In the genomic region with DNA sequence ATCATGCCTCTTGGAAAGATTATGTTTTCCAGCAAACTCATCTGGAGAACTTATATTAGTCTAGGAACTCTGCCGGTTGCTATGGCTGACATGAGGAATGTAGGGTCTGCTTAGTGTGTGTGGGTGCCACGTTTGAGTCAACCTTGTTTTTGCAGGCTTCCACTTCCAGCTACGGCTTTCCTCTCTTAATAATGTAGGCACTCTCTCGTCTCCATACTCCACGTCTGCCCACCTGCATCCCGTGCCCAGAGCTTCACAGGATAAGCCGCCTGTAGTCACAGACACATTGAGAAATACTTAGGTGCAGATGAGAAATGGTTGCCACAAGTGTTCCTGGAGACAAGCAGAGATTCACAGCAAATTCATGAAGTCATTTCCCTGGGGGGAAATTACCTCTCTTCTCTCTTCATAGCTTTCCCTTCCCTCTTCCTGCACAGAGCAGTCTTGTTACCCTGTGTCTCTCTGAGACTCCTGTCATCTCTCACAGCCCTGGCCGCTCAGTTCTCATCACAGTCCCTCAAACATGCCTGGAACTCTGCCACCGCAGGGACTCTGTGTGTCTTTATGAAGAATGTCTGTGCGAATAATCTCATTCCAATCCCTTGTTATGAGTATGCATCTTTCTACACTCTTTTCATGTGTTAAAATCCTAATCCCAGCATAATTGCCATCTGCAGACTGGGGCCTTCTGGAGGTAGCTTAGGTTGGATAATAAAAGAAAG, we compare ENCODE assay signal across 18 mouse cellular contexts. TPM values are rescaled to one million over a fixed set of nuclear protein-coding genes. Genes with fewer than 3 reads are reported as not detected.
DNase-seq lines count a peak whose midpoint lies in the region; ATAC-seq lines count a peak whose summit lies in the region.
"Had no signal": no experiment of that assay in that cellular context is flagged by ENCODE, and none has a peak within 500 bp of the region (broad histone marks: within the 10 kb centered on the region; RNA-seq: fewer than 3 reads in every experiment).

No protein-coding gene starts in this region.

- no peaks in the 10 kb centered on the region for H3K27me3 ChIP-seq in liver, embryonic 11.5 days (replicated peaks; ENCODE audit: control insufficient read depth, insufficient read depth, low read length)
- H3K27me3 ChIP-seq: heart, embryonic 12.5 days; hindbrain, embryonic 15.5 days; liver, embryonic 15.5 days; neural tube, embryonic 12.5 days; stomach, embryonic 15.5 days had no signal

- H3K27ac ChIP-seq in liver, embryonic 11.5 days (ENCODE audit: low read depth, low read length): no peak overlapping the region
- H3K27ac ChIP-seq: forebrain, embryonic 10.5 days; hindbrain, embryonic 15.5 days; liver, embryonic 15.5 days; neural tube, embryonic 12.5 days; stomach, embryonic 15.5 days had no signal

- no peak overlapping the region for H3K4me3 ChIP-seq in liver, embryonic 11.5 days (ENCODE audit: low read depth, low read length)
- H3K4me3 ChIP-seq: forebrain, embryonic 10.5 days; heart, embryonic 12.5 days; hindbrain, embryonic 15.5 days; liver, embryonic 15.5 days; neural tube, embryonic 12.5 days; stomach, embryonic 15.5 days had no signal

- ATAC-seq in liver, embryonic 11.5 days (replicated peaks; ENCODE audit: low FRiP score): no peak

- H3K9ac ChIP-seq in liver, embryonic 11.5 days (ENCODE audit: low read depth, low read length): no peak overlapping the region
- H3K9ac ChIP-seq: heart, embryonic 12.5 days; hindbrain, embryonic 15.5 days; liver, embryonic 15.5 days; neural tube, embryonic 12.5 days; stomach, embryonic 15.5 days had no signal

- H3K9me3 ChIP-seq in liver, embryonic 11.5 days (ENCODE audit: control insufficient read depth, low read length): no peaks in the 10 kb centered on the region
- H3K9me3 ChIP-seq: forebrain, embryonic 10.5 days; heart, embryonic 12.5 days; hindbrain, embryonic 15.5 days; liver, embryonic 15.5 days; neural tube, embryonic 12.5 days; stomach, embryonic 15.5 days had no signal

- intact Hi-C loops in heart, postnatal 36 days (cut with DNase I): no loop called here
- intact Hi-C loops in left cerebral cortex, postnatal 36 days (cut with DNase I): no loop called here

- peak; percentile 8 for DNase-seq in heart, postnatal 4 days
- no peak for DNase-seq in heart, postnatal 36 days
- peak; percentile 4 for DNase-seq in R1 (ENCODE audit: low read depth, low spot score)
- peak; percentile 59 for DNase-seq in brain, adult 2 months (ENCODE audit: low read depth, low spot score)
- peak; percentile 21 to 27 for DNase-seq in left cerebral cortex, postnatal 36 days (ENCODE audit: low spot score in 2 of 2)
- DNase-seq in liver, embryonic 11.5 days (ENCODE audit: low spot score): no peak
- no peak for DNase-seq in cerebellum, postnatal 36 days
- DNase-seq: adrenal gland, postnatal 10 days; cerebellum, adult 11-12 months; kidney, adult 2 months; retina, postnatal 1 day had no signal

- no peaks in the 10 kb centered on the region for H3K4me1 ChIP-seq in liver, embryonic 11.5 days (replicated peaks; ENCODE audit: control insufficient read depth, insufficient read depth, low read length)
- H3K4me1 ChIP-seq: liver, embryonic 15.5 days; stomach, embryonic 15.5 days had no signal

- H3K36me3 ChIP-seq in liver, embryonic 11.5 days (ENCODE audit: control insufficient read depth, insufficient read depth, low read length): no peaks in the 10 kb centered on the region
- H3K36me3 ChIP-seq: forebrain, embryonic 10.5 days; heart, embryonic 12.5 days; hindbrain, embryonic 15.5 days; liver, embryonic 15.5 days; neural tube, embryonic 12.5 days; stomach, embryonic 15.5 days had no signal

- 70% methylated on average over 10 of the region's 10 CpGs for WGBS in liver, embryonic 11.5 days

- no peak overlapping the region for H3K4me2 ChIP-seq in liver, embryonic 11.5 days
- H3K4me2 ChIP-seq: heart, embryonic 12.5 days; hindbrain, embryonic 15.5 days; liver, embryonic 15.5 days; neural tube, embryonic 12.5 days; stomach, embryonic 15.5 days had no signal

RNA-seq across cellular contexts. Expression of a gene that starts 5.3 kb away (rescaled TPM):
- total RNA-seq in heart, postnatal 4 days (2021): under 1 TPM; 0.07 to 0.16 TPM
- under 1 TPM; 0.11 to 0.19 TPM for total RNA-seq in heart, postnatal 36 days (2021)
- under 1 TPM in 1 of 2 experiments, not detected in 1; 0.15 TPM for total RNA-seq in left cerebral cortex, postnatal 36 days (2021)
- not detected in 2 replicates for polyA plus RNA-seq in liver, embryonic 11.5 days (2014; fragmentation: Nextera tagmentation; extraction: Ambion mirVana)
- total RNA-seq: megakaryocyte-erythroid progenitor cell, adult 5-6 weeks had no signal
- polyA plus RNA-seq: forebrain, embryonic 10.5 days; heart, embryonic 12.5 days; kidney, adult 2 months; liver, embryonic 15.5 days; stomach, embryonic 15.5 days had no signal

Comparison
In these comparisons a context has a peak if more than half of its experiments do, and no peak if none do; other contexts are left out.
1. DNase-seq: peak in heart, postnatal 4 days (single experiment), R1 (single experiment), brain, adult 2 months (single experiment) and left cerebral cortex, postnatal 36 days (2 of 2); none in heart, postnatal 36 days (0 of 2), liver, embryonic 11.5 days (single experiment) and cerebellum, postnatal 36 days (0 of 2).